Mouse (Mus musculus) spleen, embryonic (tissue): ENCODE measurements around the gene Hnrnpf.

ENCODE experiments used
- CTCF ChIA-PET: fragments of 350-600 bp; sonication (Branson Sonifier 250); formaldehyde crosslinking; loops from one replicate; lab custom pipeline; 2022; lab: Charles Lee

Hnrnpf gene

GRCm38 (mm10) chr6:117900126-117901080, at the start of gene Hnrnpf:
TSS of gene Hnrnpf (plus strand) at chr6:117900324.
- CTCF ChIA-PET, result interaction anchor here (0.9 to 1.0 kb wide), 2 partner anchors 11 to 17 kb away, joined by 4 to 6 read pairs; no protein-coding TSS in a partner anchor

DNA sequence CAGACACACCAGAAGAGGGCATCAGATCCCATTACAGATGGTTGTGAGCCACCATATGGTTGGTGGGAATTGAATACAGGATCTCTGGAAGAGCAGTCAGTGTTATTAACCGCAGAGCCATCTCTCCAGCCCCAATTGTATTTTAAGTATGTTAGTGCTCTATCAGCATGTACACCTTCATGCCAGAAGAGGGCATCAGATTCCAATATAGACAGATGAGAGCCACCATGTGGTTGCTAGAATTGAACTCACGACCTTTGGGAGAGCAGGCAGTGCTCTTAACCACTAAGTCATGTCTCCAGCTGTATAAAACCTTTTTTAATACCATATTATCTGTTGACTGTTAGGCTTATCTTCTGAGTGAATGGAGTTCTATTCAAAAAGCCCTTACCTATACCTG, 48.4 kb upstream of the Hnrnpf start:
- CTCF ChIA-PET, result no interaction called here

GRCm38 (mm10) chr6:117857990-117858389, 42.1 kb upstream of the Hnrnpf start:
- CTCF ChIA-PET, result no interaction called here

GRCm38 (mm10) chr6:117861848-117862247, 38.3 kb upstream of the Hnrnpf start, which contains the start of gene Zfp239:
TSS of gene Zfp239 (plus strand) at chr6:117862100.
- CTCF ChIA-PET, result no interaction called here

DNA sequence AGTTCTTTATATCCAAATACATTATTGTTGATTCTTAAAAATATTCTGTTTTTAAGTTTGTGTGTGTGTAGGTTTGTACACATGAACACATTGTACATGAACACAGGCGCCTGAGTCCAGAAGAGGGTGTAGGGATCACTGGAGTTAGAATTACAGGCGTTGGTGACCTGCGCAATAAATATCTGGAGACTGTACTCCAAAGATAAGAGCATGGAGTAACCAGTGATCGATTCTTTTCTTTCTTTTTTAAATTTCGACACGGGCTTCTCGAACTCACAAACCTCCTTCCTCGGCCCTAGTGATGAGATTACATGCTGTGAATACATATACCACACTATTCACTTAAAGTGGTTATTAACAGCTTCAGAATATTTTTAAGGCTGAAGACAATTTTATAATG, 37.7 kb upstream of the Hnrnpf start:
- CTCF ChIA-PET, result interaction anchor here (0.6 kb wide), 1 partner anchor 46 kb away, joined by 7 read pairs; no protein-coding TSS in a partner anchor

DNA sequence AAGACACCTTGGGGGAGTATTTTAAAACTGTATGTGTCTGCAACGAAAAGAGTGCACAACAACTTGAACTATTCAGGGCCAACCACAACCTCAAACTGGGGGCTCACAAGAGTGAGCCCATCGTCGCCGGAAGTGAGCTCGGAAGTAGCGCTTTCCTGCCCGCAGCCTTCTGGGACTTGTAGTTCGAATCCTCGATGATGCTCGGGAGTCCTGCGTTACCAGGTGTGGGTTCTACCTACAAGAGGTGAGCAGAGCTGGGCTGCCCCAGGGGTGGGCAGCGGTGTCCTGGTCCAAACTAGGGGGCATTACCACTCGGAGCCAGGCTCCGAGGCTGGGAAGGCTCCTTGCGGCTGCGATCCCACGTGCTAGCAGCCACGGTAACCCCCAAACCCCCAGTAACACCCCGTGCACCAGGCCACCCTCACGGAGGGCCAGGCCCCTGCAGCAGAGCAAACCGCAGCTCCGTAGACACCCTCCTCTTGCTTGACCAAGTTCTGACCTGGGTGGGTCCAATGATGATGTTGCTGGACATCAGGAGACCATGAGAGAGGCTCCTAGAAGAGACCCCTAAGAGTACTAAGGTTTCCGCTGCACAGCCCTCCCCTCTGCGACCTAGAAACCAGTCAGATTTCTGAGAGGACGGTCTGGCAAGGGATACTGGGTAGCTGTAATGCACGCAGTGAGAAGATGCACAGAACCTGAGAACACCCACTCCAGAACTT, 37.1 kb upstream of the Hnrnpf start:
- CTCF ChIA-PET, result interaction anchor here (0.6 kb wide), 2 partner anchors 13 to 45 kb away, joined by 3 to 7 read pairs; no protein-coding TSS in a partner anchor

DNA sequence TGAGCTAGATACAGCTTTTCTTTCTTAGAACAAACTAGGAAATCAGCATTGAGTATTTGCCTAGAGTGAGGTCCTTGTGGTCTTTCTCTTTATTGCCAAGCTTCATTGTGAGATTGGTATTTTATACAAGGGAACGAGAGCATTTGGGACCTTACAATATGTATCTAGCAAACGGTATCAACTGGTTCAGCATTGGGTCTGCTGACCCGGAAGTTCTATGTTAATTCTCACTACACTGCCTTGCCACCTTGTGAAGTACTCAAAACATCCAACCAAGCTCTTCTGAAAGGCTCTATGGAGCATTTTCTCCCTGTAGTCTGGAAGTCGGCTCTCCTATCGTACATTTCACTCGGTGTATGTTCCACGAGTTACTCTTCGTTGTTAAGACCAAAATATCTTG, 36.4 kb upstream of the Hnrnpf start:
- CTCF ChIA-PET, result no interaction called here

DNA sequence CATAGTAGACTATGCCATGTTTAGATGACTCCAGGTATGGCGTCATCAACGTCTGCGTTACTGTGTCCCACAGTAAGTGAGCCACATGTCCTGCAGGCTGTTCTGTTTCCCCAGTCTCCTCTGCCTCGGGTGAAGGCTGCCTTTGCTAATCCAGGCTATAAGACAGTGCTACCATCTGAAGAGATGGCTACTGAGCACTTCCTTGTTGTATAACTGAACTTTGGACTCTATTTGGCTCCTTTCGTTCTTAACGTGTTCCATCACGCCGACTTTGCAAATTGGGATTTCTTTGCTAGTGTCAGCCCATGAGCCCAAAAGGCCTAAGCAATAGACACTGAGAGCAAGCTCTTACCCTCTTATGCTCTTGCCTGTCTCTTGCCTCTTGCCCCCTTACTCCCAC, 31.9 kb upstream of the Hnrnpf start:
- CTCF ChIA-PET, result interaction anchor here (1.0 kb wide), 1 partner anchor 13 kb away, joined by 3 read pairs; no protein-coding TSS in a partner anchor

DNA sequence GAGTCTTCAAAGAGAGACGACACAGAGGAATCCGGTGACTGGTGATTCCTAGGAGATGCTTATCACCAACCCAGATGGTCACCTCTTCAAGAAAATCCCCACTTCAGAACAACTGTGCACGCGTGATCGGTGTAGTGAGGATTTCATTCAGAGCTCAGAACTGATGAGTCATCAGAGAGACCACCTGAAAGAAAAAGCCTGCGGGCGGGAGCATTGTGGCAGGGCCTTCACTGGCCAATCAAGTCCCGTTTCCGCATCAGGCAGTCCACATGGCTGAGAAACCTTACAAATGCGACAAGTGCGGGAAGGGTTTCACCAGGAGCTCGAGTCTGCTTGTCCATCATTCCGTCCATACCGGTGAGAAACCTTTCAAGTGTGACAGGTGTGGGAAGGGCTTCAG, 29.1 kb upstream of the Hnrnpf start:
- CTCF ChIA-PET, result no interaction called here

- CTCF ChIA-PET, result interaction anchor here (0.6 to 0.7 kb wide), 3 partner anchors 23 to 48 kb away, joined by 3 to 17 read pairs (median 4); no protein-coding TSS in a partner anchor
Observed at GRCm38 (mm10) chr6:117873450-117873849, 26.7 kb upstream of the Hnrnpf start.

DNA sequence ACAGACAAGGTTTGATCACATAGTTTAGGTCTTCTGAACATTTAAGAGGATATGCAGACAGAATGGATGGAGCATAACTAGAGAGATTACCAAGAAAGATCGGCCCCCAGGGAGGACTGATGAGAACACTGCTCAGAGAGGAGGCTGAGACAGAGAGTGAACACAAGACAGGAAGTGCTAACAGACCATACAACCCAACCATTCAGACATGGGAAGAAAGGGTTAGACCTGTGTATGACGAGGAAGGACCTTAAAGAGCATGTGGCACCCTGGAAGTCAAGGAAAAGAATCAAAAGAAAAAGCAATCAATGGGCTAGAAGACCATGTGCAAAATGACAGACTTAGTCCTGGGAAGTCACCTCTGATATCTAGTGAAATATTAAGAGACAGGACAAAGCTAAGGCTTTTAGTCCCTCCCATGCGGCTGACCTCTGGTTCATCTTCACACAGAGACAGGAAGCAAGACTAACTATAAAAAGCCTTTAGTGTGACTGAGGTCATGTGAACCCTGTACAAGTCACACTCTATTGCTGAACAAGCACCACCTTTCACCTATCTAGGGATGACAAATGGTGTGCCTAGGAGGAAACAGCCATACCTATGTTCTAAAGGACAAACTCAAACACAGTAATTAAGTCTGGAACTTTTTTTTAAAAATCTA, 25.4 kb upstream of the Hnrnpf start:
- CTCF ChIA-PET, result interaction anchor here (0.6 to 0.7 kb wide), 3 partner anchors 36 to 679 kb away, joined by 3 to 7 read pairs (median 5); no protein-coding TSS in a partner anchor

DNA sequence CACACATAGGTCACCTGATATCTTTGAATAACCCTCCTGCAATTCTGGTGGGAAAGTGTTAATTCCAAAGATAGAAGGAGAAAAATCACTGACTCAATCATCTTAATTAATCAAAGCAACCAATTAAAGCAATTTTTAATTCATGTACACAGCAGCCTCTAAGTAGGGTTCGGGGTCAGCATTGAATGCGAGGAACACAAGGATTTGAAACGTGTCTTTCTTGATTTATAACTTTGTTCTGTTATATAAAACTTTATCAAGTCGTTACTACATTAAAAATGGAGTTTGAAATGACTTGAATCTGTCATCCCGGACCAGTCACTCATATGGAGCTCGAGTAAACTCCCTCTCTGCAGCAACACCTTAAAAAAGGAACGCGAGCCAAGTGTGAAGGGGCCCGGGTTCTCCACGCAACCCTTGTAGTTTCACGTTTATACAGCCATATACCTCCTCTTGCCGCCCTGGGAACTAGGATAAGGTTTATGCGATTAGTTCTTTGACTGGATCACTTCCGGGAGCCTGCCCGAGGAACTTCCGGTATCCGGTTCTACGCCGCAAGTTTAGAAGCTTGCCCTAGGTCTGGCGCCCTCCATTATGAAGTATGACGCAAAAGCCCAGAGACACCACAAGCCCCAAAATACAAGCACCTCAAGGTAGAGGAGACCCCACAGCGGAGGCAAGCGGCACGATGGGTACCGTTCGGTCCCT, 21.3 kb upstream of the Hnrnpf start:
- CTCF ChIA-PET, result interaction anchor here (0.6 to 1.1 kb wide), 2 partner anchors 9 to 43 kb away, joined by 3 read pairs; no protein-coding TSS in a partner anchor

DNA sequence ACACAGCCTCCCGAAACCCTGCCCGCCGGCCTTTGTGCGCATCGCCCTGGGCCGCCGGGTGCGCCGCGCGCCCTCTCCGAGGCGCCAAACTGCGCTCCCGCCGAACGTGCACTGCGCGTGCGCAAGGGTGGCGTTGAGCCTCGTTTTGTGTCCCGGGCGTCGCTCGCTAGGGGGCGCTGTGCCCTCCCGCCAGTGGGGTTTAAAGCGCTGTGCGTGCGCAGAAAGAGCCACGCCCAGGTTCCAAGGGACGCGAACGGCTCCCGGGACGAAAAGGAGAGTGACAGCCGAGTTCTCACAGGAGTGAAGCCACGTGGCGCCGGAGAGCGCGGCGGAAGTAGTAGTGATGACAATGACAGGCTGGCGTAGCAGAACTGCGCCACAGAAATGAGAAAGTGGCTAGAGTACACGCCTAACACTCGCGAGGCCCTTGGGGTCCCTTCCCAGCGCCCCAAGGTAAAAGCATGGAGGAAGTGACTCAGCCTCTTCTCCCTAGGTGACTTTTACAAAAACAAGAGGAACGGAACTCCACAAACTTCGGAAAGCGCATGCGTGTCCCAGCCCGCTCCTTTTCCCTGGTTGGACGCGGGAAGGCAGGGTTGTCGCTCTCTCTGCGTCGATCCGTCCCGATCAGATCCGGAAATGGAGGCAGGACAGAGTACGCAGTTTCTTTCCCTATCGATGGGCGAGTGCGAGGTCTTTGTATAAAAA, 20.6 kb upstream of the Hnrnpf start:
- CTCF ChIA-PET, result interaction anchor here (0.6 to 1.1 kb wide), 2 partner anchors 9 to 43 kb away, joined by 3 read pairs; no protein-coding TSS in a partner anchor

DNA sequence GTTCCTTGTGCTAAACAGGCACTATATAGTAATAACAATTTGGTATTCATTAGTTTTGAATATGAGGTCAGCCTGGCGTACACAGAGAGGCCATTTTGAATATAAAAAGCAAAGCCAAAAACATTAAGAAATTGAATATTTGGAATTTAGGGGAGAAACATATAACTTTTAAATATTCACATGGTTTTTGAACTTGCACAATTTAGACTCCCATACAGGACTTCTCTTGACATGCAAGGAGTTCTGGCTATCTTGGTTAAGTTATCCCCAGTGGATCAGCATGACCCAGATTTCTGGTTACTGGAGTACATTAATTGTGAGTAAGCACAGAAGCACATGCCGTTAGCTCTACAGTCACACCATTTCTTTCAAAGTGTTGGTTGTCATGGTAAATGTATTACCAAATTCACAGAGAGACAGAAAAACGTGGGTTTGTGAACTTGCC, 19.7 kb upstream of the Hnrnpf start:
- CTCF ChIA-PET, result interaction anchor here (0.9 to 1.6 kb wide), 2 partner anchors 40 to 42 kb away, joined by 3 to 6 read pairs; no protein-coding TSS in a partner anchor

- CTCF ChIA-PET, result interaction anchor here (0.6 to 1.6 kb wide), 8 partner anchors 10 to 45 kb away, joined by 3 to 8 read pairs (median 4); no protein-coding TSS in a partner anchor
Observed at GRCm38 (mm10) chr6:117881229-117881628, 18.9 kb upstream of the Hnrnpf start.

- CTCF ChIA-PET, result interaction anchor here (1.0 to 2.1 kb wide), 5 partner anchors 9 to 38 kb away, joined by 3 to 8 read pairs (median 5); no protein-coding TSS in a partner anchor
Observed at GRCm38 (mm10) chr6:117881997-117882396, 18.1 kb upstream of the Hnrnpf start.

DNA sequence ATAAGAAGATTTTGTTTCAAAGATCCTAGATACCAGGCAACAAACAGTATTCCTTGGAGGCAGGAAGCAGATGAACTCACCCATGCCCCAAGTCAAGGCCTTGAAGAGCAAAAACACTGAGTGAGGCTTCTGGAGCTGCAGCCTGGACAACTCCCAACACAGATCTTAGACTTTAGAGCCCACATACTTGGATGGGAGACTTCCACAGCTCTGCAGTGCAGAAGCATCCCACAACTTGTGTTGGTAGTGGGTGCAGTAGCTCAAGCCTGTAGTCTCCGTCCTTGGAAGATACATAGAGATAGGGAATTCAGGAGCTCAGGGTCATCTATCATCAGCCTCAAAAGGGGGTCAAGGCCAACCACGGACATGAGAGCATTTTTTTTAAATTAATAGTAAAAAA, 14.2 kb upstream of the Hnrnpf start:
- CTCF ChIA-PET, result no interaction called here

GRCm38 (mm10) chr6:117888032-117888431, 12.1 kb upstream of the Hnrnpf start:
- CTCF ChIA-PET, result no interaction called here

GRCm38 (mm10) chr6:117888642-117889096, 11.5 kb upstream of the Hnrnpf start:
- CTCF ChIA-PET, result no interaction called here
